Comparison of ENCODE assay signal across 23 mouse cellular contexts in genomic region chr15:17641218-17641617, GRCm38 (mm10).
A peak's percentile ranks its signal among the peaks of the same experiment; 100 is the strongest.
DNase-seq lines count a peak whose midpoint lies in the region; ATAC-seq and TF ChIP-seq lines count a peak whose summit lies in the region.
"Had no signal": no experiment of that assay in that cellular context is flagged by ENCODE, and none has a peak within 500 bp of the region (broad histone marks: within the 10 kb centered on the region; RNA-seq: fewer than 3 reads in every experiment).

No protein-coding gene starts in this region.

- H3K9ac ChIP-seq in CH12.LX (ENCODE audit: insufficient read depth, low read depth), result no peak overlapping the region
- H3K9ac ChIP-seq in ES-E14 (ENCODE audit: insufficient read depth, low read depth, low read length, poor library complexity, severe bottlenecking), result no peak overlapping the region
- no peak overlapping the region for H3K9ac ChIP-seq in MEL (ENCODE audit: control insufficient read depth, low read depth, low read length, poor library complexity, severe bottlenecking)

- no peak for TF ChIP-seq EP300 in CH12.LX (IDR thresholded peaks at IDR 0.05; ENCODE audit: low read length)
- no peak for TF ChIP-seq EP300 in MEL (IDR thresholded peaks at IDR 0.05; ENCODE audit: low read depth in 1 of 2, low read length in 2 of 2)

- H3K4me2 ChIP-seq in CH12.LX (ENCODE audit: insufficient read depth, low read depth, poor library complexity, severe bottlenecking), result no peak overlapping the region

- intact Hi-C loops in left cerebral cortex, postnatal 4 days (cut with DNase I), result no loop called here

- H3K9me3 ChIP-seq in CH12.LX (replicated peaks; ENCODE audit: low read length) (peaks cover 22% of the 10 kb centered on the region), ES-E14 (ENCODE audit: control insufficient read depth, insufficient read depth, low read depth, low read length) (no peaks in the 10 kb centered on the region), MEL (replicated peaks; ENCODE audit: insufficient read depth, low read length) (no peaks in the 10 kb centered on the region)
- H3K9me3 ChIP-seq: G1E had no signal

- TF ChIP-seq POLR2A in CH12.LX (IDR thresholded peaks at IDR 0.05; ENCODE audit: low read depth, low read length) (no peak), MEL (IDR thresholded peaks at IDR 0.05; ENCODE audit: control insufficient read depth in 1 of 2, insufficient read depth in 1 of 2, low read depth in 1 of 2, low read length in 2 of 2, poor library complexity in 1 of 2) (no peak)

- TF ChIP-seq RAD21 in CH12.LX (IDR thresholded peaks at IDR 0.05; ENCODE audit: low read depth, low read length) (no peak), MEL (IDR thresholded peaks at IDR 0.05; ENCODE audit: low read depth, low read length) (no peak)

- DNase-seq in CH12.LX (ENCODE audit: extremely low read depth), result no peak
- DNase-seq in ES-E14 (ENCODE audit: low read depth, low spot score), result no peak
- DNase-seq in MEL (ENCODE audit: low read depth, low spot score), result no peak
- DNase-seq in lung, adult 18-20 months, result no peak
- no peak for DNase-seq in left cerebral cortex, postnatal 4 days
- DNase-seq: adrenal gland, adult 2 months; adrenal gland, adult 8-10 months; adrenal gland, postnatal 10 days; adrenal gland, postnatal 14 days; adrenal gland, postnatal 25 days; adrenal gland, postnatal 36 days; B cell, adult 2 months; cerebellum, adult 11 months; cerebellum, adult 11-12 months; cerebellum, adult 18-20 months; cerebellum, adult 2 months; cerebellum, adult 8-10 months; cerebellum, adult 9-10 months; cerebellum, adult 9-11 months had no signal

- in situ Hi-C loops in CH12.LX (cut with MboI; ENCODE audit: low pct_ligation_motif_present, low pct_unique_long_range_greater_than_20kb, low sequenced_read_pairs) (no loop called here), ES-E14 (cut with MboI; ENCODE audit: low sequenced_read_pairs in 2 of 2, unreplicated experiment in 2 of 2) (no loop called here)

- no peak overlapping the region for H3K27ac ChIP-seq in CH12.LX (ENCODE audit: insufficient read depth, low read depth)
- H3K27ac ChIP-seq in ES-E14 (ENCODE audit: insufficient read depth, low read depth, low read length, poor library complexity, severe bottlenecking), result no peak overlapping the region
- no peak overlapping the region for H3K27ac ChIP-seq in MEL (ENCODE audit: control insufficient read depth, low read depth, low read length)

- H3K4me1 ChIP-seq in CH12.LX (ENCODE audit: control insufficient read depth in 1 of 2, insufficient read depth in 2 of 2) (no peaks in the 10 kb centered on the region), ES-E14 (ENCODE audit: control insufficient read depth in 2 of 2, insufficient read depth in 2 of 2, low read length in 2 of 2, poor library complexity in 1 of 2) (no peaks in the 10 kb centered on the region), MEL (ENCODE audit: control insufficient read depth in 1 of 2, insufficient read depth in 2 of 2, low read length in 2 of 2) (no peaks in the 10 kb centered on the region)

- no peaks in the 10 kb centered on the region for H3K36me3 ChIP-seq in CH12.LX (replicated peaks in 1 of 2; ENCODE audit: control insufficient read depth in 1 of 2, insufficient read depth in 1 of 2, low read length in 1 of 2)
- no peaks in the 10 kb centered on the region for H3K36me3 ChIP-seq in ES-E14 (ENCODE audit: control insufficient read depth, insufficient read depth, low read length, poor library complexity, severe bottlenecking)
- no peaks in the 10 kb centered on the region for H3K36me3 ChIP-seq in MEL (ENCODE audit: control insufficient read depth in 1 of 2, insufficient read depth in 2 of 2, low read length in 2 of 2)
- H3K36me3 ChIP-seq: G1E had no signal

- TF ChIP-seq CTCF in CH12.LX (conservative IDR thresholded peaks at IDR 0.05 in 1 of 2, IDR thresholded peaks at IDR 0.05 in 1 of 2; ENCODE audit: low read depth in 2 of 2, low read length in 2 of 2), result no peak
- TF ChIP-seq CTCF in MEL (IDR thresholded peaks at IDR 0.05 in 2 of 3, conservative IDR thresholded peaks at IDR 0.05 in 1 of 3; ENCODE audit: control insufficient read depth in 1 of 3, insufficient read depth in 1 of 3, low read depth in 2 of 3, low read length in 3 of 3, poor library complexity in 1 of 3, severe bottlenecking in 1 of 3), result no peak

- no peaks in the 10 kb centered on the region for H3K27me3 ChIP-seq in CH12.LX (replicated peaks)
- no peaks in the 10 kb centered on the region for H3K27me3 ChIP-seq in MEL (ENCODE audit: control insufficient read depth in 1 of 2, insufficient read depth in 2 of 2, low read length in 2 of 2)
- H3K27me3 ChIP-seq: Patski had no signal

- ATAC-seq in CD4-positive, CD25-positive, alpha-beta regulatory T cell, adult 4 months, result no peak
- ATAC-seq: activated CD4-positive, CD25-positive, alpha-beta regulatory T cell, adult 4 months; Patski had no signal

- no peaks in the 10 kb centered on the region for H3K79me2 ChIP-seq in CH12.LX (replicated peaks; ENCODE audit: control insufficient read depth, extremely low read depth, insufficient read depth, poor library complexity, severe bottlenecking)
- H3K79me2 ChIP-seq in MEL (ENCODE audit: control insufficient read depth, insufficient read depth, low read length, poor library complexity), result no peaks in the 10 kb centered on the region

- dilution Hi-C loops in CH12.LX (cut with MboI; ENCODE audit: extremely low pct_ligation_motif_present, extremely low pct_unique_long_range_greater_than_20kb, low sequenced_read_pairs), result no loop called here

- no peak overlapping the region for H3K4me3 ChIP-seq in CH12.LX (replicated peaks in 1 of 3; ENCODE audit: low read depth in 2 of 3, low read length in 2 of 3, poor library complexity in 1 of 3)
- no peak overlapping the region for H3K4me3 ChIP-seq in ES-E14 (ENCODE audit: insufficient read depth in 1 of 2, low read depth in 1 of 2, low read length in 2 of 2, poor library complexity in 1 of 2, severe bottlenecking in 1 of 2)
- H3K4me3 ChIP-seq in MEL (ENCODE audit: control insufficient read depth in 1 of 2, insufficient read depth in 1 of 2, low read depth in 2 of 2, low read length in 2 of 2), result no peak overlapping the region

TF ChIP-seq in CH12.LX, 34 proteins besides CTCF, POLR2A, EP300 and RAD21:
- TF ChIP-seq MXI1 (IDR thresholded peaks at IDR 0.05; ENCODE audit: low read depth, low read length), result no peak
- no peak for TF ChIP-seq USF2 (conservative IDR thresholded peaks at IDR 0.05; ENCODE audit: low read depth, low read length)
- TF ChIP-seq MEF2A (IDR thresholded peaks at IDR 0.05; ENCODE audit: borderline replicate concordance, low read depth, low read length), result no peak
- TF ChIP-seq E2F4 (IDR thresholded peaks at IDR 0.05; ENCODE audit: insufficient replicate concordance, low read depth, low read length), result no peak
- TF ChIP-seq MAFK (IDR thresholded peaks at IDR 0.05; ENCODE audit: insufficient replicate concordance, low read length), result 0 out of 2 replicates have a peak, but pooled peaks have one; percentile 51
- TF ChIP-seq UBTF (IDR thresholded peaks at IDR 0.05; ENCODE audit: low read depth, low read length), result no peak
- TF ChIP-seq IRF4 (IDR thresholded peaks at IDR 0.05; ENCODE audit: low read depth, low read length), result no peak

TF ChIP-seq in ES-E14, 5 proteins besides CTCF, POLR2A, EP300 and RAD21:
- TF ChIP-seq MAFK (IDR thresholded peaks at IDR 0.05; ENCODE audit: insufficient read depth, low read depth, low read length), result peak; percentile 96
- TF ChIP-seq HCFC1 (IDR thresholded peaks at IDR 0.05; ENCODE audit: borderline replicate concordance, insufficient read depth, low read length), result no peak

TF ChIP-seq in MEL, 35 proteins besides CTCF, POLR2A, EP300 and RAD21:
- no peak for TF ChIP-seq GABPA (IDR thresholded peaks at IDR 0.05; ENCODE audit: low read depth, low read length)
- no peak for TF ChIP-seq CHD2 (IDR thresholded peaks at IDR 0.05; ENCODE audit: low read length)
- no peak for TF ChIP-seq JUND (IDR thresholded peaks at IDR 0.05; ENCODE audit: low read depth, low read length)
- no peak for TF ChIP-seq MYB (IDR thresholded peaks at IDR 0.05; ENCODE audit: low read depth, low read length)
- TF ChIP-seq BHLHE40 (IDR thresholded peaks at IDR 0.05; ENCODE audit: borderline replicate concordance, low read depth, low read length), result no peak
- no peak for TF ChIP-seq HCFC1 (IDR thresholded peaks at IDR 0.05; ENCODE audit: low read depth, low read length)
- peak; percentile 64; the same call in 1 of the 2 replicates for TF ChIP-seq MAFK (IDR thresholded peaks at IDR 0.05; ENCODE audit: borderline replicate concordance, low read depth, low read length)
- TF ChIP-seq SMC3 (IDR thresholded peaks at IDR 0.05; ENCODE audit: low read depth, low read length), result no peak
- TF ChIP-seq CHD1 (IDR thresholded peaks at IDR 0.05; ENCODE audit: low read depth, low read length), result no peak

Comparison
In these comparisons a context has a peak if more than half of its experiments do, and no peak if none do; other contexts are left out.
1. Of the 35 proteins assayed by ChIP-seq in both MEL and CH12.LX: peak only in MEL: none; only in CH12.LX: none; in both: MAFK; in neither: 34.